Mouse (Mus musculus) 3134 (cell line): ENCODE data around the gene Pacrg.

ENCODE experiments used
- DNase-seq: peaks from one replicate; pipeline ENCODE4 v3.0.0-alpha.2; 2011; ENCODE audit warnings: low spot score; ENCODE audit not compliant: insufficient read length; ENCODE audit errors: extremely low read depth

The Pacrg gene

DNA sequence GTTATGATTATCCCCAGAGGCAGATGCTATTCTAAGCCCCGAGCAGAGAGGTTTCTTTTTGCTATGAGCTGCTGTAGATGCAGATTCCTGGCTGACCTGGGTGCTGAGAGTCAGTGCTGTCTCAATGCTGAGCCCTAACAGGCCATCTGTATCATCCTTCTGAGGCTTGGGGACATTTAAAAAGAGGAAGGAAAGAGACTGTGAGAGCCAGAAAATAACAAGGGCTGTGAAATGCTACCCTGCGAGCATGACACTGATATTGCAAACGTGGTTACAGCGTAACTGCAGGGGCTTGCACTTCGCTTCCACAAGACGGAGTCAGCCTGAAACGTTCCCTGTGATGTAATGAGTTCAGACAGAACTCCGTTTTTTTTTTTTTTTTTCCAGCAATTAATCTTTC lies 281.4 kb downstream of the Pacrg start:
- no peak for DNase-seq

DNA sequence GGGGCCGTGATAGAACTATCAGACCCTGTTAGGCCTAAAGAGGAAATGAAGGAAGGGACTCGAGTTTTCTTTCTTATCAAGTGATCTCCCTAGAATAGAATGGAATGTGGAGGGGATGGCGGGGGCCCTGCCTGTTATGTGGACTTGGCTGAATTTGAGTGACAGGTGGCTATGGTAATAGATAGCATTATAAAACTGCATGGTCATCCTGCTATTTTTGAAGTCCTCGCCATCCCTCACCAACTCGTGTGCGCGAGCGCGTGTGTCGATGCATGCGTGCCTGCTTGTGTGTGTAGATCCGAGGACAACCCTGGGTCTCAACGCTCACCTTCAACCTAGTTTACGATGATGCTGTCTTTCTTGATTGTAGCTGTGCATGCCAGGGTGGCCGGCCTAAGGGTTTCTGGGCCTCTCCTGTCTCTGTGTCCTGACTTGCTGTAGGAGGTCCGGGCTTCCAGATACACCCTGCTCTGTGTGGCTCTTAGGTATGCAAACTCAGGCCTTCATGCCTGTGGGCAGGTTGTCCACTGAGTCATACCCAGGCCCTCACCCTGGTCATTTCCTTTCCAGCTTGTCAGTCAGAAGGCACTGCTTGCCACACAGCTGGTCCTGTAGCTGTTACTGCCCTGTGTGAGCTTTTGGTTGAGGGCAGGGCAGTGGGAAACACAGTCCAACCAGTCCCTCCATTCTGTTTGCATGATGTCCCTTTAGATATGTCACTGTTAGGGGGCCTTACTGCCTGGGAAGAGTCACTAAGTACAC lies 287.6 kb downstream of the Pacrg start:
- peak; percentile 28 for DNase-seq

DNA sequence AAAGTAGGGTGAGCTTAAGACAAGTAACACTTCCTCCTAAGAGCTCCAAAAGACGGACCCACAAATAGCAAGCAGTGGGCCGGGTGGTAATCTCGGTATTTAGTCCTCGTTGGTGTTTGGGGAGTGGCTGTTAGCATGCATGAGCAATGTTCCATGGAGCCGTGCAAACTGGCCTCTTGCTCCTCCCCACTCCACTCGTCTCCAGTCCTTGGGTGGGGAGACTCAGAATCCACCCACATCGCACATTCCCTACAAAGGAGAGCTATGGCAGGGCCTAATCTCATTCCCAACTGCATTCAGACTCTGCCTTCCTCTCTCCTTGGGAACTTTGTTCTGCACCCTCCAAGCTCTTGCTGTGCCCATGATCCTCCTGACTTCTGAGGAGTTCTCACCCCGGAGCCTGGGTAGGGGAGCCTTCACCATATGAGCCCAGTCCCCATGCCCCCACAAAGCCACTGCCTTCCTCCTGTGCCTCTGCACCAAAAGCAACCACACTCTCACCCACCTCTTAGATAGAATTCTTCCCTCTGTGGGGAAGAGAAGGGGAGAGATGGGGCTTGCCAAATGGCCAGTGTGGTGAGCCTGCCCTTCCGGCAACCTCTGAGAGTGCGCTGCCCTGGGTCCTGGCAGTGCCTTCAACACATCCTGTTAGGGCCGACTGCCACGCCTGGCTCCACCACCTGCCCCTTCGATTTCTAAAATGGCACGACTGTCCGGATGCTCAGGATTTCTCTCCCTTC lies 289.2 kb downstream of the Pacrg start:
- DNase-seq: no peak

DNA sequence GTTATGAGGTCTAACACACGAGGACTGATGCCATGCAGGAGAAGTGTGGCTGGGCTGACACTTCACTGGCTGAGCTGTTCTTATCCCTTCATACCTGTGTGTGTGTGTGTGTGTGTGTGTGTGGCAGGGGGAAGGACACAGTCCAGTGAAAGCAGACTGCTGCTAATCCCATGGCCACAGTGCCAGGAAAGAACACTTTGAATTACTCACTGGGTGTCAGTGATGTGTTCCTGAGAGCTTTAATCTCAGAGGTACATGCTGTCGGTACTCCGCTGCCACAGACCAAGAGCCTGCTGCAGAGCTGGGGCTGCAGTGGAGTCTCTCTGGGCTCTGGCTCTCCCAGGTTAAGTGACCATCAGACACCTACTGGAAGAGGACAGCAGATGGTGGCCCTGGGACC lies 290.3 kb downstream of the Pacrg start:
- no peak for DNase-seq

DNA sequence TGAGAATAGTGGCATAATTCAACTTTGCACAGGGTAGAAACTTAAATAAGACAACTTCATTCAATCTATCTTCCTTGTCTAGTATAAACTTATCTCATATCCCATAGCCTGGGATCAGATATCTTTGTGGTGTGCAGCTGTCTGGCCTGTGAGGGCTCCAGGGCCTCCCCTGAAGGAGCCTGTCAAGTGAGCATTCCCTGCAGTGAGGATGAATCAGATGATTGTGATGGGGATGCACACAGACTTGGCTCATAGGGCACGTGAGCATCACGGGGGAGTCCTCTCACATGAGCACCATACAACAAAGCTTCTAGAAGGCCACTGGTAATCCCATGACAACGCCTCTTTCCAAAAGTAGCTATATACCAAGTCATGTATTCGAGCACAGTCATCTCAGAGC lies 291.1 kb downstream of the Pacrg start:
- no peak for DNase-seq

DNA sequence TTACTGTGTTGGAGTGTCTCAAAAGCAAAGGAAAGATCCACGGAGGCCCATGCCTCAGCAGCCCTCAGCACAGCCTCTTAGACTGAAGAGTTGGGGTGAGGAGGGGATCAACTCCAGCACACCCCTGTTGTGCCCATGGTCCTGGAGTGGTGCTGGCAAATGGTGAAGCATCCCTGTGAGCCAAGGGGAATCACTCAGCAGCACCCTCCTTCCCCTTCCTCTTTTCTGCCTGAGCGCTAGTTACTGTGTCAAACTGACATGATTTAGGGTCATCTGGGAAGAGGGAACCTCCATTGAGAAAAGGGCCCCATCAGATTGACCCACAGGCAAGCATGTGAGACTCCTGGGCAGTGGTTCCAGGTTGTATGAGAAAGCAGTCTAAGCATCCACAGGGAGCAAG lies 299.3 kb downstream of the Pacrg start:
- no peak for DNase-seq

DNA sequence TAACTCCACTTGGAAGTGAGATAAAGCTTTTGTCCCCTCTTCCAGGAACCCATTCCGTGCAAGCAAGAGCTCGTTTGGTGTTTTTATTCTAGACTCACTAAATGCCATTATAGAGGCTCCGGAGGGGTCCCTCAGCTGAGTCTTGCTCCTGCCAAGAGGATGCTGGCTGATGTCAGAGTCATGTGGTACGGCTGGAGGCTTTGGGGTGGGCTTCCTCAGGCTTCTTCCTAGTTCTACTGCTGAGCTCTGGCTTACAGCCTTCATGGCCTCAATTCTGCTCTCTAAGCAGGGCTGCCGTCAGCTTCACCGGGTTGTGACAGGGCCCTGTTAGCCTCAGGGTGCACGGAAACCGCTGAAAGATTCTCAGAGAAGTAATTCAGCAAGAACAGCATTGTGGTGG lies 305.9 kb downstream of the Pacrg start:
- no peak for DNase-seq

DNA sequence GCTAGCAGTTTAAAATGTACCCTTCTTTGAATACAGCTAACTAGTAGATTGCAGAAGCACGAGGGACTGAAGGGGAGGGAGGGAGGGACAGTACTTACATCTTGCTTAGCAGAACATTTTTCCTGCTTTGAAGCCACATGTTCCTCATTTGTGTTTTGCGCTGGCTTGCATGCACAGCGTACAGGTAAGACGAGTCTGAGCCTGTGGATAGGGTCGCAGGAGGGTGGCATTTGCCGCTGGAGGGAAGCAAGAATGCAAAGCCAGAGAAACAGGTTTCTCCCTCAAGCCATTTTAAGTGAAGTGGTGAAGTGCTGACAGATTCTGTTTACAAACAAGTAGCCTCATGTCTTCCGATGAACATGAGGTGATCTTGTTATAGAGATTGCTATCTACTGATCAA lies 306.6 kb downstream of the Pacrg start:
- DNase-seq: no peak

DNA sequence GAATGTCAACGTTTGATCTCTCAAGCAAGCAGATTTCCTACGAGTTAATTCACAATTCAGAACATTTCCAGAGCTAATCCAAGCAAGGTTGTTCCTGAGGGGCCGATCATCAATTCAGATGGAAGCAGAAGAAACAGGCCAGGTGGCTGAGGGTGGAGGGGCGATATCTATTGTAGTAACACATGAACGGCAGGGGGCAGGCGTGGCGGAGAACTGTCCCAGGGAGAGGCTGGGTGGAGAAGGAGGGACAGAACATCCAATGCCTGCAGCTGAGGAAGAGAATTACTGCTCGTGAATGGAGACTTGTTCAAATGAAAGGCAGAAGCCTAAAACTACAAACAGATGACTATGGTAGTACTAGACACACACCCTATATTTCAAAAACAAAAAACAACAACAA lies 309.1 kb downstream of the Pacrg start:
- no peak for DNase-seq

DNA sequence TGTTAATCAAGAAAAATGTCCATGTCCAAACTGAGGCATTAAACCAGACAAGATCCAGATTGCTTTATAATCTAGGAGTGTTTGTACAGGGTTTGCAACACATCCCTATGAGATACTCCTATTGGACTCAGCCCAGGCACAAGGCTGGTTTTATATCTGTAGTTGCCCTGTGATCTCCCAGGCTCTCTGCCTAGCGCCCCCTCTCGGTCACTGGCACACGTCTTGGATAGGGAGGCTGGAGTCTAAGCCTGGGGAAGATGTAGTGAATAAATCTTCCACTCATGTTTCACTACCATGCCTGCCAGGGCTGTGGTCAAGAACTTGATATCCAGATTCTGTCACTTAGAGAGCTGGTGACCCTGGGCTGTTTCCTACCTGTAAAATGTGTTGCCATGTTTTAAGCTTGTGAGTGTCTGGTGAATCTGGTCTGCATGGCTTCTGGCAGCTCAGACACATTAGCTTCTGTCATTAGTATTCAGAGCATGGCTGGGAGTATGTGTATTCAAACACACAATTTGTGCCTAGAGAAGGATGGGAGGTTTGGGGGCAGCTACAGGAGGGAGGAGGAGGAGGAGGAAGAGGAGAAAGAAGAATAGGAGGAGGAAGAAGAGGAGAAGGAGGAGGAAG lies 310.7 kb downstream of the Pacrg start:
- DNase-seq: no peak

DNA sequence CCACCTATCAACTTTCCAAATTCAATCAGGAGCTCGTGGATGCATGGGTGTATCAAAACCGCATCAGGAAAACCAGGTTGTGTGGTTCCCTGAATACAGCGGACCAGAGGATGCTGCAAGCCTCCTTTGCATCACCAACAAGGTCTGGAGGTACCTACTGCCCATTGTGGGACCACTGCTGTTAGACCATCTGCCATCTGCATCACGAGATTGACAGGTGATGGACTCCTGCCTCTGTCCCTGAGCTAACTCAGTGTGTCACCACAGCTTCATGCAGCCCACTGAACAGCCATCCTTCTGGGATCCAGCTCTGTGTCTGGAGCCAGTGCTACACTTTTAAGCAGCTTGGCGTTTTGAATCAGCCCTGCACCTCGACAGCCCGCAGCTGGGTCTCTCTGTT lies 318.8 kb downstream of the Pacrg start:
- no peak for DNase-seq

DNA sequence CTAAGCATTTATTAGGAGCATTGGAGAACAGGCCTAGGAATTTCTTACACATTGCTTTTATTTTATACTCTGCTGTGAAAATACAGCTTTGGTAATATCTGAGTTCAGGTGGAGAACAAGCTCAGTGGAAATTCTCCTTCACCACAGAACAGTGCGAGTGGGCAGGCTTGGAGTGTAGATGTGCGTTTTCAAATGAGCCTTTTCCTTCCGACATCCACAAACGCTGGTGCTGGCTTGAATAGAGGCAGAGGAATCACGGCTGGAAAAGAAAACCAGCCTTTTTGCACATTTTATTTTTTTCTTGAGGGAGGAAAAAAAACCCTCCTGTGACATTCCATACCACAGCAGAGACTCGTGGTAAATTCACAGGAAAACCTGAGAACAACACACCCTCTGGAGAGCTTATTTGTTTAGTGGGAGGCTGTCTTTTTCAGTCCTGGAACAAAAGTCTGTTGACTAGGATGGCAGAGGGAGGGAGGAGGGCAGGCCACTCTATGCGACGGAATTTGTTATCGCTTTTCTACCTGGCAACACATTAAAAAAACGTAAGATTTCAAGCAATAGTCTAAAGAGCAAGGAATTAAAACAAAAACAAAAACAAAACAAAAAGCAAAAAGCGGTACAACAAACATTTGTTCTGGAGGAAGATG lies 320.5 kb downstream of the Pacrg start:
- DNase-seq: no peak

DNA sequence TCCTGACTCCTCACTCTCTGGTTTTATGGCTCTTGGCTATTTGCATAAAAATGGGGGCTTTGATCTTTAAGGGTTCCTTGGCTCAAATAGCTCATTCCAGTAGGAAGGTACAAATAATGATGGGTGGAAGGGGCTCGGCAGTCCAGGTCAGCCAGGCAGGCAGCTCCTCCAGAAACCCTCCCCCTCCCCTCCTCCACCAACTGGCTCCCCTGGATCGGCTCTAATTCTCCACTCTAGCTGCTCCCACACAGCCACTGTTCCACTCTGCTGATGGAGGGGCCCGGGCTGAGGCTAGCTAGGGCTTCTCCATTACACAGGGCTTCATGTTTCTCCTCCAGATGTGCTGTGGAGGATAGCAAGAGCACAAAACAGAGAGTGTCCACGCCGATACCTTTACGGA lies 325.3 kb downstream of the Pacrg start:
- no peak for DNase-seq

DNA sequence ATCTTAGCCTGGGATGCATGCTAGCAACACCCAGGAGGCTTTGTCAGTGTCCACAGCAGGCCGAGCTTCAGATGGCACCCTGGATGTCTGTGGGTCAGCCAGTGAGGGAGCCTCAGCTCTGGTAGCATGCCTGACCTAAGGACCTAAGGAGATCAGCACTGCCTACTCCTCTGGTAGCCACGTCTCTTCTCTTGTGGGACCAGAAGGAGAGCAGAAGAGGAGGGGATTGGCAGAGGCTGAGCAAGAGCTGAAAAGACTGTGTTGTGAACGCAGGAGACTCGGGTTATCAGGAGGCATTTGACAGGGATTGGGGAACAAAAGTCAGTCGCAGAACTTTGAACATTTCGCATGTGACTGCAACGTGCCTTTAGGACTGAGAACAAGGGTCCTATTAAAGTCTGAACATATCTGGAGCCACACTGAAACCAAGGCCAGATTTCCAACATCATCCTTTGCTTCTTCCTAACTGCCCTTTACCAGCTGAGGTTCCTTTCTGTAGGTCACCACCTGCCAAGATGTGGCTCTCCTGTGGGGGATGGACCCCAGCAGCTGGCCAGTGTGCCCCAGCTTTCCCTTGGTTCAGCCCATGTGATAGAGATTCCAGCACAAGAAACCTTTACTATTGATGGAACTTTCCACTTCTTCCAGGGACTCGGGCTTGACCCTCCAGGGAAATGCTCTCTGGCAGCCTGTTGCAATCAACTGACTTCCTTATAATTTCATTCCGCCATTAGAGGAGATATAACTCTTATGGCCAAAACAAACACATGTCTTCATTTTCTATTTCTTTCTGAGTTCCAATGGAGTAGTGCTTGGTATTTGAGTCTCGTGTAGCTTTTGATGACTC lies 329.0 kb downstream of the Pacrg start:
- DNase-seq: no peak

DNA sequence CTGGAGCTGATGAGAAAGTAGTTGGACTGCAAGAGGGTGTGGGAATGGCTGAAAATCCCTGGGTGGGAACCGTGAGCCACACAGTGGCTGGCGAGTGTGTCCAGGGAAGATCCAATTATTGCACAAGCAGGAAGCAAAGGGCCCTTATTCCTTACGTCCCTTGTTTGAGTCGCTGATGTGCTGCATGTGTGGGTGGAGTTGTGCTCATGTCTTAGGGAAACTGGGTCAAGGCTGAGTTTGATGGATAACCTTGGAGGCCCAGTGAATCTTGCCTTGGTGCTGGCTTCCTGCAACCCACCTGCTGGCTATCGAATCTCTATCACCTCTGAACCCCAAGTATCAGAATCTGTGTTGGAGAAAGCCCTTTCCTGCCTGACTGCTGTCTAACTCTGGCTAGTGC lies 329.6 kb downstream of the Pacrg start:
- DNase-seq: no peak

DNA sequence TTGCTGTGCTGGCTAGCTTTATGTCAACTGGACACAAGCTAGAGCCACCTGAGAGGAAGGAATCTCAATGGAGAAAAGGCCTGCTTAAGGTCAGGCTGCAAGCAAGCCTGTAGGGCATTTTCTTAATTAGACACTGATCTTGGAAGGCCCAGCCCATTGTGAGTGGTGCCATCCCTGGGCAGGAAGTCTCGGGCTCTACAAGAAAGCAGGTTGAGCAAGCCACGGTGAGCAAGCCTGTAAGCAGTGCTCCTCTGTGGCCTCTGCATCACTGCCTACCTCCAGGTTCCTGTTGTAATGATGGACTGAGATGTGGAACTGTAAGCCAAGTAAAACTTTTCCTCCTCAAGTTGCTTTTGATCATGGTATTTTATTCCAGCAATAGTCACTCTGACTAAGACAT lies 332.0 kb downstream of the Pacrg start:
- DNase-seq: no peak

DNA sequence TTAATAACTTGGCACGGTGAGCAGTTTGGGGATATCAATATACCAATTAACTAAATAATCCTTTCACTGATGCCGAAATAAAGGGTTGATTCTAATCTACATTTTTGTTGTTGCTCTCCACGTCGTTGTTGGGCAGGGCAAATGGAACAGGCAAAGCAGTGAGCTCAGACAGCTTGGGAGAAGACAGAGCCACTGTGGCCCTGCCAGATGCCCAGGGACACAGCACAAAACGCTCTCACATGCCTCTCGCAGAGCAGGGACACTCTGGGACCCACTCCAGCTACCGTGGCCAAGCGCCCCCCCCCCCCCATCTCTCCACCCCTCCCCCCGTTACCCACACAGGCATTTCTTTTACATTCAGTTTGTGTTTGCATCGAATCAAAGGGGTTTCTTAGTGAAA lies 332.6 kb downstream of the Pacrg start:
- no peak for DNase-seq

DNA sequence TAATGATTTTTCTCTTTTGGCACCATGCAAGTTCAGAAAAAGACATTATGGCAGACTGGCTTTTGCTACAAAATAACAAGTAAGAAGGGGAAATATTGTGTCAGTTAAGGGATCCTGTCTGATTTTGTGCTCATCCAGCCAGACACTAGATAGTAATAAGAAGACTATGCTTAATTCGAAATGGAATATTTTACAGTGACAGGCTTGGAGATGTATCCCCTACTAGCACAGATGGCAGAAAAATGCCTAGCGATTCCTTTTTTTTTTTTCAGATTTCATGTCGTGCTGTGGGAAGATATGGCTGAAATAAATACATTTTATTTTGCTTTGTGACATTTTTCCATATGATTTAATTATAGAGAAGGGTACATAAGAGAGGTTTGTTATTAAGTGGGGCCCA lies 333.2 kb downstream of the Pacrg start:
- DNase-seq: no peak

DNA sequence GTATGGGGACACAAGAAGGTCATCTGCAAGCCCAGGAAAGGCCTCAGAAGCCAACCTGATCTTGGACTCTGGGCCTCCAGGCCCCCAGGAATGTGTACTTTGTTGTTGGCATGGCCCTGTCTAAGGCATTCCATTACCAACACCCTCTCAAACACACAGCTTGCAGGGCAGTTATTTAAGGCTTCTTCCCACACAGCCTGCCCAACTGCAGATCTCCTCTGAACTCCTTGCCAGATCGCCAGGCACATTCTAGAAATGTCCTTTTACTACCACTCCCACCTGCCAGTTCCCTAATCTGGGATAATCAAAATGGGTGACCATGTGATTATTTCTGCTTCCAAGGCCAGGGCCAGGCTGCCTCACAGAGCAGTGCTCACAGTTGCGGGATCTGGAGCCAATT lies 338.7 kb downstream of the Pacrg start:
- no peak for DNase-seq

DNA sequence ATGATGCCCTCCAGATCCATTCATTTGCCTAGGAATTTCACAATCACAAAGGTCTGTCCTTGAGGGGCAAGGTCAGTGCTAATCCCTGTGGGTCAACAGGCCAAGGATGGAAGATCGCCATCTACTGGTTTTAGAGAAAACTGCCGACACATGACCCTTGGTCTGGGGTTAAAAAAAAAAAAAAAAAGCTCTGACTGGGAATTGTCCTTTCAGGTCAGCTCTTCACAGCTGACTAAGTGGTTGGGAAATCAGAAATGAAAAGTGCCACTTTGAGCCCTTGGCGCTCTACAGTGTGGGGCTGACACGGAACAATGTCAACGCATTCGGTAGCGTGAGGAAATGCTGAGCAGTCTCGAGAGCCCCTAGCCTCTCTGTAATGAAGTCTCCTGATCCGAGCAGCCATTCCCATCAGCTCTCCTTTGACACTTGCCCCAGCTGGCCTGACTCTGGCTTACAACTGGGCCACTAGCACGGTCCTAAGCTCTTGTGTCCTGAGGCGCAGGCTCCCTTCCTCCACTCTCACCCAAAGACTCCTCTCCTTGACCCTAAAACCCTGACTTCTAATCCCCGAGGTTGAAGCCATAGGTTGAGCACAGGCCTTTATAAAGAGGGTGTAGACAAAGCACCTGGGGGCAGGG lies 339.2 kb downstream of the Pacrg start:
- DNase-seq: peak; percentile 15
